Mouse (Mus musculus) liver, postnatal 0 days (tissue): ENCODE results near the gene Prkd2.

ENCODE experiments used
- CTCF ChIP-seq: sonication (generic); IDR thresholded peaks from 2 replicates; pipeline ENCODE4 v1.5.1; 2016; ENCODE audit warnings: antibody characterized with exemption, low read depth
- EP300 ChIP-seq: IDR thresholded peaks from 2 replicates; pipeline ENCODE4 v1.6.1; 2016; ENCODE audit warnings: antibody characterized with exemption, low read depth, mild to moderate bottlenecking

- TF ChIP-seq CTCF = no peak
- TF ChIP-seq EP300 = no peak
Measured at GRCm38 (mm10) chr7:16880615-16881014, 37.9 kb downstream of the Prkd2 start.
